ENCODE assay signal across 21 mouse cellular contexts in the genomic region with DNA sequence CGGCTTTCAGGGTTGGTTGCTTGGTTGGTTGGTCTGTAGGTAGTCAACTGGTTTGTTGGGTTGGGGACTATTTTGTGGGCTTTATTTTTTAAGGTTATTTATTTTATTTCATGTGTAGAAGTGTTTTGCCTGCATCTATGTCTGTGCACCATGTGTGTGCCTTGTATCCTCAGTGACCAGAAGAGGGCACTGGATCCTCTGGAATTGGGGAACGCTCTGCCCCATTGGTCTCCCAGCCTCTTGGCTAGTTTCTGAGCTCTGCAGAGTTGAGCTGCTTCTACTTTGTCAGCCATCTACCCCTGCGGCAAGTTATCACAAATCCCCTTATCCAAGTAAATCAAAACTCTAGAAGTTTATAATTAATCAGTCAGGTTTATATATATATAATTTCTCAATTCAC. TPM values are rescaled to one million over a fixed set of nuclear protein-coding genes. Genes with fewer than 3 reads are reported as not detected.
A peak's percentile ranks its signal among the peaks of the same experiment; 100 is the strongest.
DNase-seq lines count a peak whose midpoint lies in the region; ATAC-seq and TF ChIP-seq lines count a peak whose summit lies in the region.
"Not testable (repeated sequence)": the region's sequence is repeated elsewhere in the genome, so short reads cannot be mapped to it uniquely, and the experiment has no call there.
"Had no signal": no experiment of that assay in that cellular context is flagged by ENCODE, and none has a peak within 500 bp of the region (broad histone marks: within the 10 kb centered on the region; RNA-seq: fewer than 3 reads in every experiment).

No protein-coding gene starts in this region.

- not testable (repeated sequence) for TF ChIP-seq POLR2A in CH12.LX (IDR thresholded peaks at IDR 0.05; ENCODE audit: low read depth, low read length)

- ATAC-seq in intestine, postnatal 0 days; liver, embryonic 14.5 days (ENCODE audit: insufficient read depth); stomach, postnatal 0 days (ENCODE audit: low FRiP score, low TSS enrichment): not testable (repeated sequence)

- H3K9me3 ChIP-seq in CH12.LX (replicated peaks; ENCODE audit: low read length); ES-E14 (ENCODE audit: control insufficient read depth, insufficient read depth, low read depth, low read length); intestine, postnatal 0 days (ENCODE audit: control insufficient read depth); liver, embryonic 14.5 days (ENCODE audit: control insufficient read depth, low read length); stomach, postnatal 0 days (ENCODE audit: control insufficient read depth, low read length): not testable (repeated sequence)

- H3K4me1 ChIP-seq in CH12.LX (ENCODE audit: control insufficient read depth in 1 of 2, insufficient read depth in 2 of 2): peaks cover 0 to 25% of the 10 kb centered on the region in 2 experiments; a peak in 2 of 4 replicates
- H3K4me1 ChIP-seq in ES-E14 (ENCODE audit: control insufficient read depth in 2 of 2, insufficient read depth in 2 of 2, low read length in 2 of 2, poor library complexity in 1 of 2); intestine, postnatal 0 days (replicated peaks; ENCODE audit: control insufficient read depth, insufficient read depth, low read length); liver, embryonic 14.5 days (replicated peaks; ENCODE audit: control insufficient read depth in 2 of 2, insufficient read depth in 2 of 2, low read length in 1 of 2); stomach, postnatal 0 days (replicated peaks; ENCODE audit: control insufficient read depth, insufficient read depth): not testable (repeated sequence)

- in situ Hi-C loops in CH12.LX (cut with MboI; ENCODE audit: low pct_ligation_motif_present, low pct_unique_long_range_greater_than_20kb, low sequenced_read_pairs); ES-E14 (cut with MboI; ENCODE audit: low sequenced_read_pairs in 2 of 2, unreplicated experiment in 2 of 2): not testable (repeated sequence)

- not testable (repeated sequence) for H3K79me2 ChIP-seq in CH12.LX (replicated peaks; ENCODE audit: control insufficient read depth, extremely low read depth, insufficient read depth, poor library complexity, severe bottlenecking)

- peak in 1 of 2 experiments; percentile 36; a peak in 2 of 4 replicates for TF ChIP-seq CTCF in CH12.LX (conservative IDR thresholded peaks at IDR 0.05 in 1 of 2, IDR thresholded peaks at IDR 0.05 in 1 of 2; ENCODE audit: low read depth in 2 of 2, low read length in 2 of 2)
- peak; percentile 48 for TF ChIP-seq CTCF in intestine, postnatal 0 days (IDR thresholded peaks at IDR 0.05; ENCODE audit: low read depth)
- TF ChIP-seq CTCF in liver, embryonic 14.5 days (IDR thresholded peaks at IDR 0.05; ENCODE audit: low read depth): peak; percentile 30; the same call in 1 of the 2 replicates
- peak; percentile 25 for TF ChIP-seq CTCF in stomach, postnatal 0 days (IDR thresholded peaks at IDR 0.05; ENCODE audit: low read depth)

- dilution Hi-C loops in CH12.LX (cut with MboI; ENCODE audit: extremely low pct_ligation_motif_present, extremely low pct_unique_long_range_greater_than_20kb, low sequenced_read_pairs): not testable (repeated sequence)

- not testable (repeated sequence) for H3K4me2 ChIP-seq in CH12.LX (ENCODE audit: insufficient read depth, low read depth, poor library complexity, severe bottlenecking); intestine, postnatal 0 days (replicated peaks; ENCODE audit: low read depth); liver, embryonic 14.5 days (ENCODE audit: low read depth); stomach, postnatal 0 days (replicated peaks; ENCODE audit: low read depth)

- H3K4me3 ChIP-seq in CH12.LX (replicated peaks in 1 of 3; ENCODE audit: low read depth in 2 of 3, low read length in 2 of 3, poor library complexity in 1 of 3); ES-E14 (ENCODE audit: insufficient read depth in 1 of 2, low read depth in 1 of 2, low read length in 2 of 2, poor library complexity in 1 of 2, severe bottlenecking in 1 of 2); intestine, postnatal 0 days (ENCODE audit: low read depth, low read length); liver, embryonic 14.5 days (ENCODE audit: insufficient read depth in 1 of 2, low read depth in 2 of 2, low read length in 2 of 2); stomach, postnatal 0 days (ENCODE audit: low read depth, low read length): not testable (repeated sequence)

- DNase-seq in 3T3-L1 (ENCODE audit: low read depth, low spot score): peak; percentile 37
- DNase-seq in CH12.LX (ENCODE audit: extremely low read depth): peak; percentile 17
- DNase-seq in ES-E14 (ENCODE audit: low read depth, low spot score): peak; percentile 13
- peak; percentile 52 for DNase-seq in ZHBTc4 (ENCODE audit: low read depth, low spot score)
- peak; percentile 7 for DNase-seq in embryo, embryonic 11 days
- not testable (repeated sequence) for DNase-seq in liver, embryonic 14.5 days (ENCODE audit: low read depth in 3 of 3, low spot score in 3 of 3); stomach, postnatal 0 days (ENCODE audit: low spot score)

- H3K9ac ChIP-seq in CH12.LX (ENCODE audit: insufficient read depth, low read depth); ES-E14 (ENCODE audit: insufficient read depth, low read depth, low read length, poor library complexity, severe bottlenecking); intestine, postnatal 0 days (ENCODE audit: low read depth, low read length); liver, embryonic 14.5 days (replicated peaks); stomach, postnatal 0 days (ENCODE audit: low read length): not testable (repeated sequence)

- 83% methylated on average over 3 of the region's 3 CpGs for WGBS in intestine, postnatal 0 days
- WGBS in liver, embryonic 14.5 days (ENCODE audit: insufficient replicate concordance): 63% methylated on average over 3 of the region's 3 CpGs
- WGBS in stomach, postnatal 0 days: 66% methylated on average over 3 of the region's 3 CpGs

- peak; percentile 38 for TF ChIP-seq RAD21 in CH12.LX (IDR thresholded peaks at IDR 0.05; ENCODE audit: low read depth, low read length)

- H3K36me3 ChIP-seq in CH12.LX (replicated peaks in 1 of 2; ENCODE audit: control insufficient read depth in 1 of 2, insufficient read depth in 1 of 2, low read length in 1 of 2); ES-E14 (ENCODE audit: control insufficient read depth, insufficient read depth, low read length, poor library complexity, severe bottlenecking); intestine, postnatal 0 days (ENCODE audit: control insufficient read depth, insufficient read depth); liver, embryonic 14.5 days (replicated peaks; ENCODE audit: control insufficient read depth, insufficient read depth, low read depth); stomach, postnatal 0 days (ENCODE audit: control insufficient read depth, insufficient read depth, low read length): not testable (repeated sequence)

- H3K27me3 ChIP-seq in CH12.LX (replicated peaks); intestine, postnatal 0 days (replicated peaks; ENCODE audit: control insufficient read depth, insufficient read depth, low read length); liver, embryonic 14.5 days (ENCODE audit: control insufficient read depth, insufficient read depth, low read length); stomach, postnatal 0 days (ENCODE audit: control insufficient read depth, insufficient read depth, low read length): not testable (repeated sequence)

- TF ChIP-seq EP300 in CH12.LX (IDR thresholded peaks at IDR 0.05; ENCODE audit: low read length); liver, embryonic 14.5 days (IDR thresholded peaks at IDR 0.05; ENCODE audit: low read depth); stomach, postnatal 0 days (optimal IDR thresholded peaks at IDR 0.05): not testable (repeated sequence)

- H3K27ac ChIP-seq in CH12.LX (ENCODE audit: insufficient read depth, low read depth); ES-E14 (ENCODE audit: insufficient read depth, low read depth, low read length, poor library complexity, severe bottlenecking); intestine, postnatal 0 days (ENCODE audit: low read depth, low read length); liver, embryonic 14.5 days; stomach, postnatal 0 days (replicated peaks): not testable (repeated sequence)

RNA-seq across cellular contexts. Expression of gene Olfr373, which starts 4.6 kb away (rescaled TPM):
- total RNA-seq in CH12.LX (2012; rRNA removed) (0.04 TPM in 1 of 2 replicates, not detected in the other), CH12.LX (2014; rRNA removed) (not detected in 2 replicates), ES-E14 (2012; rRNA removed) (0.13 TPM in 1 of 2 replicates, not detected in the other)
- 0.29 and 0.30 TPM in 2 replicates for polyA plus RNA-seq in CH12.LX (2012; ENCODE audit: insufficient read length, low read depth)
- 0.08 and 0.14 TPM in 2 replicates for polyA plus RNA-seq in intestine, postnatal 0 days (2015; fragmentation: Nextera tagmentation; extraction: Ambion mirVana)
- polyA plus RNA-seq in liver, embryonic 14.5 days (2012; rRNA removed): not detected in 2 replicates
- not detected in 2 replicates for polyA plus RNA-seq in liver, embryonic 14.5 days (2014; fragmentation: Nextera tagmentation; extraction: Ambion mirVana)
- polyA plus RNA-seq in stomach, postnatal 0 days (2015; fragmentation: Nextera tagmentation; extraction: Ambion mirVana): 0.05 TPM in 1 of 2 replicates, not detected in the other
- total RNA-seq: adrenal gland, postnatal 10 days; gastrocnemius, adult 8-10 months; gastrocnemius, postnatal 36 days; heart, postnatal 36 days had no signal
- polyA plus RNA-seq: embryonic facial prominence, embryonic 12.5 days; forebrain, embryonic 11.5 days; forebrain, embryonic 15.5 days; heart, embryonic 13.5 days; heart, postnatal 0 days; hindbrain, embryonic 12.5 days; hindbrain, embryonic 16.5 days had no signal

RNA-seq across cellular contexts. Expression of gene Olfr374, which starts 19.2 kb away (rescaled TPM):
- total RNA-seq in CH12.LX (2012; rRNA removed) (not detected in 2 replicates), CH12.LX (2014; rRNA removed) (not detected in 2 replicates), ES-E14 (2012; rRNA removed) (0.48 and 0.54 TPM in 2 replicates)
- 0.19 TPM in 1 of 2 replicates, not detected in the other for polyA plus RNA-seq in CH12.LX (2012; ENCODE audit: insufficient read length, low read depth)
- not detected in 2 replicates for polyA plus RNA-seq in intestine, postnatal 0 days (2015; fragmentation: Nextera tagmentation; extraction: Ambion mirVana)
- not detected in 2 replicates for polyA plus RNA-seq in liver, embryonic 14.5 days (2012; rRNA removed)
- not detected in 2 replicates for polyA plus RNA-seq in liver, embryonic 14.5 days (2014; fragmentation: Nextera tagmentation; extraction: Ambion mirVana)
- polyA plus RNA-seq in stomach, postnatal 0 days (2015; fragmentation: Nextera tagmentation; extraction: Ambion mirVana): 0.06 TPM in 1 of 2 replicates, not detected in the other
- total RNA-seq: adrenal gland, postnatal 10 days; adrenal gland, postnatal 4 days; gastrocnemius, adult 8-10 months; gastrocnemius, postnatal 36 days; heart, postnatal 36 days had no signal
- polyA plus RNA-seq: forebrain, embryonic 11.5 days; forebrain, embryonic 15.5 days; heart, postnatal 0 days; hindbrain, embryonic 12.5 days had no signal

RNA-seq across cellular contexts. Expression of gene Olfr372, which starts 46.6 kb away (rescaled TPM):
- total RNA-seq in CH12.LX (2012; rRNA removed) (not detected in 2 replicates), CH12.LX (2014; rRNA removed) (not detected in 2 replicates), ES-E14 (2012; rRNA removed) (not detected in 2 replicates)
- polyA plus RNA-seq in CH12.LX (2012; ENCODE audit: insufficient read length, low read depth): not detected in 2 replicates
- polyA plus RNA-seq in intestine, postnatal 0 days (2015; fragmentation: Nextera tagmentation; extraction: Ambion mirVana): not detected in 2 replicates
- not detected in 2 replicates for polyA plus RNA-seq in liver, embryonic 14.5 days (2012; rRNA removed)
- not detected in 2 replicates for polyA plus RNA-seq in liver, embryonic 14.5 days (2014; fragmentation: Nextera tagmentation; extraction: Ambion mirVana)
- not detected in 2 replicates for polyA plus RNA-seq in stomach, postnatal 0 days (2015; fragmentation: Nextera tagmentation; extraction: Ambion mirVana)
- total RNA-seq: adrenal gland, postnatal 10 days; adrenal gland, postnatal 4 days; gastrocnemius, adult 8-10 months; gastrocnemius, postnatal 36 days; heart, postnatal 36 days had no signal
- polyA plus RNA-seq: embryonic facial prominence, embryonic 12.5 days; forebrain, embryonic 11.5 days; forebrain, embryonic 15.5 days; heart, embryonic 13.5 days; heart, postnatal 0 days; hindbrain, embryonic 12.5 days; hindbrain, embryonic 16.5 days; intestine, embryonic 14.5 days had no signal

RNA-seq across cellular contexts. Expression of gene Tpm4, which starts 47.2 kb away (rescaled TPM):
- 94.8 and 96.2 TPM in 2 replicates for total RNA-seq in CH12.LX (2012; rRNA removed)
- 284 and 318 TPM in 2 replicates for total RNA-seq in CH12.LX (2014; rRNA removed)
- 203 and 218 TPM in 2 replicates for polyA plus RNA-seq in CH12.LX (2012; ENCODE audit: insufficient read length, low read depth)
- 72.9 and 146 TPM in 2 replicates for total RNA-seq in ES-E14 (2012; rRNA removed)
- 277 and 300 TPM in 2 replicates for polyA plus RNA-seq in intestine, postnatal 0 days (2015; fragmentation: Nextera tagmentation; extraction: Ambion mirVana)
- polyA plus RNA-seq in liver, embryonic 14.5 days (2012; rRNA removed): 28.7 and 49.0 TPM in 2 replicates
- 69.2 and 76.4 TPM in 2 replicates for polyA plus RNA-seq in liver, embryonic 14.5 days (2014; fragmentation: Nextera tagmentation; extraction: Ambion mirVana)
- polyA plus RNA-seq in stomach, postnatal 0 days (2015; fragmentation: Nextera tagmentation; extraction: Ambion mirVana): 330 and 364 TPM in 2 replicates
